Mouse (Mus musculus) limb, embryonic 14.5 days (tissue): ENCODE measurements at regions not wholly inside any gene's neighbourhood (a gene's known extent, or its start where the extent isn't known, plus 50 kb on each side); places are given as distances from the start of the nearest gene placed in this dataset.

Source experiments
- ATAC-seq: fragments of 200-750 bp; cut with Nextera tagmentation; 2 replicates; pipeline ENCODE4 v1.8.0; 2017; ENCODE audit warnings: low read depth, moderate number of reproducible peaks, moderate TSS enrichment; ENCODE audit not compliant: low FRiP score
- DNase-seq: peaks from one replicate; pipeline ENCODE4 v3.0.0-alpha.2; 2015; ENCODE audit warnings: low spot score
- H3K27ac ChIP-seq: fragments of 300-500 bp; sonication (generic); replicated peaks from 2 replicates; pipeline ENCODE4 v1.5.1; 2014; ENCODE audit warnings: low read depth, mild to moderate bottlenecking, low read length, moderate library complexity, mixed read lengths
- H3K27me3 ChIP-seq: fragments of 300-500 bp; sonication (generic); 2 replicates; pipeline ENCODE4 v1.6.1; 2014; ENCODE audit warnings: low read length, mixed read lengths; ENCODE audit not compliant: control insufficient read depth, insufficient read depth
- H3K36me3 ChIP-seq: fragments of 300-500 bp; sonication (generic); 2 replicates; pipeline ENCODE4 v1.6.1; 2014; ENCODE audit warnings: mild to moderate bottlenecking, low read length, moderate library complexity, mixed read lengths; ENCODE audit not compliant: control insufficient read depth, insufficient read depth
- H3K4me1 ChIP-seq: fragments of 300-500 bp; sonication (generic); 2 replicates; pipeline ENCODE4 v1.6.1; 2014; ENCODE audit warnings: antibody characterized with exemption, low read length, mixed read lengths; ENCODE audit not compliant: control insufficient read depth, insufficient read depth
- H3K4me2 ChIP-seq: fragments of 300-500 bp; sonication (generic); replicated peaks from 2 replicates; pipeline ENCODE4 v1.6.1; 2014; ENCODE audit warnings: low read depth, mild to moderate bottlenecking, low read length, moderate library complexity; ENCODE audit not compliant: severe bottlenecking
- H3K4me3 ChIP-seq: fragments of 300-500 bp; sonication (generic); replicated peaks from 2 replicates; pipeline ENCODE4 v1.5.1; 2014; ENCODE audit warnings: low read length
- H3K9ac ChIP-seq: fragments of 300-500 bp; sonication (generic); 2 replicates; pipeline ENCODE4 v1.6.1; 2014; ENCODE audit warnings: mild to moderate bottlenecking, low read depth, low read length, moderate library complexity; ENCODE audit not compliant: severe bottlenecking
- H3K9me3 ChIP-seq: fragments of 300-500 bp; sonication (generic); 2 replicates; pipeline ENCODE4 v1.6.1; 2016; ENCODE audit warnings: low read length; ENCODE audit not compliant: control insufficient read depth
- POLR2A ChIP-seq: fragments of 200-500 bp; IDR thresholded peaks from 2 replicates; pipeline ENCODE4 v1.8.0; 2012; ENCODE audit warnings: inconsistent platforms, mild to moderate bottlenecking, moderate library complexity, borderline replicate concordance; ENCODE audit not compliant: insufficient read depth, insufficient read length; ENCODE audit errors: extremely low read depth
- WGBS: fragments of 180-500 bp; shearing (Covaris S2); extraction: QIAGEN DNeasy Blood & Tissue Kit; methylation state at CpG from one replicate; pipeline ENCODE4 v1.1.7; 2014; 5-methylcytosine and 5-hydroxymethylcytosine counted together

- H3K9ac ChIP-seq, result no peak overlapping the region
- no peaks in the 10 kb centered on the region for H3K36me3 ChIP-seq
- WGBS, result 83% methylated on average over 1 of the region's 1 CpGs
- no peak for DNase-seq
- no peak overlapping the region for H3K4me3 ChIP-seq
- no peak overlapping the region for H3K27ac ChIP-seq
- no peak overlapping the region for H3K4me2 ChIP-seq
- no peak for TF ChIP-seq POLR2A
- H3K4me1 ChIP-seq, result no peaks in the 10 kb centered on the region
- no peaks in the 10 kb centered on the region for H3K9me3 ChIP-seq
- no peaks in the 10 kb centered on the region for H3K27me3 ChIP-seq
- ATAC-seq, result no peak
Observed at GRCm38 (mm10) chr2:123506162-123506561, 583.6 kb upstream of the Sema6d start.

GRCm38 (mm10) chr2:123507095-123507494 is 582.7 kb upstream of the Sema6d start:
- DNase-seq (no peak), ATAC-seq (no peak)
- Histone ChIP-seq H3K36me3 (no peaks in the 10 kb centered on the region), H3K4me3 (no peak overlapping the region), H3K9me3 (no peaks in the 10 kb centered on the region), H3K27ac (no peak overlapping the region), H3K9ac (no peak overlapping the region), H3K27me3 (no peaks in the 10 kb centered on the region), H3K4me1 (no peaks in the 10 kb centered on the region), H3K4me2 (no peak overlapping the region)
- no peak for TF ChIP-seq POLR2A

- 59% methylated on average over 1 of the region's 1 CpGs for WGBS
- H3K4me1 ChIP-seq, result no peaks in the 10 kb centered on the region
- H3K27ac ChIP-seq, result no peak overlapping the region
- TF ChIP-seq POLR2A, result no peak
- H3K9me3 ChIP-seq, result no peaks in the 10 kb centered on the region
- H3K27me3 ChIP-seq, result no peaks in the 10 kb centered on the region
- DNase-seq (no peak), ATAC-seq (no peak)
- no peak overlapping the region for H3K9ac ChIP-seq
- H3K4me3 ChIP-seq, result no peak overlapping the region
- H3K36me3 ChIP-seq, result no peaks in the 10 kb centered on the region
- no peak overlapping the region for H3K4me2 ChIP-seq
Observed at GRCm38 (mm10) chr2:123528915-123529314, 560.9 kb upstream of the Sema6d start.

GRCm38 (mm10) chr2:123532946-123533791 is 556.6 kb upstream of the Sema6d start:
- Histone ChIP-seq H3K9me3 (no peaks in the 10 kb centered on the region), H3K4me3 (no peak overlapping the region), H3K4me1 (no peaks in the 10 kb centered on the region), H3K27me3 (no peaks in the 10 kb centered on the region), H3K27ac (no peak overlapping the region), H3K36me3 (no peaks in the 10 kb centered on the region), H3K9ac (no peak overlapping the region), H3K4me2 (no peak overlapping the region)
- no peak for TF ChIP-seq POLR2A
- 79% methylated on average over 9 of the region's 9 CpGs for WGBS
- no peak for ATAC-seq
- no peak for DNase-seq

GRCm38 (mm10) chr2:123551249-123551850 is 538.4 kb upstream of the Sema6d start:
- no peak for DNase-seq

More at GRCm38 (mm10) chr2:123551249-123551850, 538.4 kb upstream of the Sema6d start:
- H3K9me3 ChIP-seq, result no peaks in the 10 kb centered on the region
- no peaks in the 10 kb centered on the region for H3K4me1 ChIP-seq
- no peak overlapping the region for H3K4me2 ChIP-seq
- H3K36me3 ChIP-seq, result no peaks in the 10 kb centered on the region
- no peak overlapping the region for H3K4me3 ChIP-seq
- H3K27me3 ChIP-seq, result no peaks in the 10 kb centered on the region
- TF ChIP-seq POLR2A, result no peak
- no peak for ATAC-seq
- WGBS, result 83% methylated on average over 1 of the region's 1 CpGs
- no peak overlapping the region for H3K27ac ChIP-seq
- H3K9ac ChIP-seq, result no peak overlapping the region
